Mouse (Mus musculus): ENCODE results near the gene Gm5737. TPM values are rescaled to one million over a fixed set of nuclear protein-coding genes. Genes with fewer than 3 reads are reported as not detected.

Gm5737 gene
- polyA plus RNA-seq, 1 experiment from 2014 or later, result not detected

DNA sequence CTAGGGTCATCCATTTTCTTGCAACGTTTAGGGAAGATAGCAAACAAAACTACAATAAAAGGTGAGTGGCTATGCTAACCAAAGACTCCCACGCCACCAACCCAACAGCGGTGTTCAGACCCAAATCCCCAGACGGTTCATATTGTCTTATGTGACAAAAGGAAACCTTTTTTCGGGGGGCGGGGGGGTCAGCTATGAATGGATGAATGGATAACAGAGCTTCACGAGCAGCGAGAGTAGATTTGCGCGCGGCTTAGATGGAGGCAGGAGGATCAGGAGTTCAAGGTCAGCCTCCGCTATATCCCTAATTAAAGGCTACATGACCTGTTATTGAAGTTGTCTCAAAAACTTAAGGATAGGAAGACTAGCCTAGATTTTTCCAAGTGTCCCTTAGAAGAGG lies 24.2 kb downstream of the Gm5737 start:
- Histone ChIP-seq H3K4me2 (ENCODE audit: low read length) (peak overlapping the region; percentile 64), H3K9ac (ENCODE audit: low read length) (peak overlapping the region; percentile 48), H3K27me3 (replicated peaks; ENCODE audit: control insufficient read depth, insufficient read depth, low read length) (no peaks in the 10 kb centered on the region), H3K36me3 (ENCODE audit: control insufficient read depth, insufficient read depth, low read length) (no peaks in the 10 kb centered on the region), H3K4me3 (ENCODE audit: low read depth, low read length) (peak overlapping the region; percentile 54), H3K4me1 (replicated peaks; ENCODE audit: control insufficient read depth, insufficient read depth, low read length) (peaks cover under 1% of the 10 kb centered on the region), H3K9me3 (ENCODE audit: control insufficient read depth, low read length) (no peaks in the 10 kb centered on the region), H3K27ac (ENCODE audit: low read depth) (no peak overlapping the region)
- DNase-seq (ENCODE audit: low spot score) (peak; percentile 62), ATAC-seq (replicated peaks; ENCODE audit: low FRiP score, low TSS enrichment, low read depth) (no peak)
- 5% methylated on average over 12 of the region's 12 CpGs for WGBS

DNA sequence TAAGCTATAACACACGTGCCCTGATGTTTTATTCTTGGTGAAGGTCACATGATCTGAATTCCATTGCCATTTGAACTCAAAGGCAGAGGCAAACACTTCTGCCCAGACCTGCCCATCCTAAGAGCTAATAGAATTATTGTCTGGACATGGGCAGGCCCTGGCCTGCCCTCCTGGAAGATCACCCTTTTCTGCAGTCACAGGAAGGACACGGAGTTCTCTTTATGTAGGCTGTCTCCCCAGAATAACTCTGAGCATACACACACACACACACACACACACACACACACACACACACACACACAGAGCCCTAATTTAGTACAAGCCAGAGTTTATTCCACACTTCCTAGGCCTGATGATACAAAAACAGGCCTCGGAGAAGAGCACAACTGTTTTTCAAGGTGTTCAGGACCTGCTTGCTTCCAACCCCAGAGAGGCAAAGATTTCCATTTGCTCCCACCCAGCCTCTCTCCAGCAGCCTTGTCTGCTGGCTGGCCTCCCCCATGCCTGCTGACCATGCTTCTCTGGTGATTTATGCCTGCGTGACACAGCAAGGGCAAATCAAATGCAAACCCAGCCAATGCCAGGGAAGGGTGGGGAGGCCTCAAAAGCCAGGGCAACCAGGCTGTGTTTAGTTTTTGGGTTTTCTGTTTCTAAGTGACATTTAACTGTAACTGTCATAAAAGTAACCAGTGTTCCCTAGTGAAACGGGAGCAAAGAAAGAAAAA lies 26.4 kb downstream of the Gm5737 start:
- 63% methylated on average over 5 of the region's 5 CpGs for WGBS
- Histone ChIP-seq H3K9me3 (ENCODE audit: control insufficient read depth, low read length) (no peaks in the 10 kb centered on the region), H3K4me3 (ENCODE audit: low read depth, low read length) (no peak overlapping the region), H3K4me2 (ENCODE audit: low read length) (no peak overlapping the region), H3K27ac (ENCODE audit: low read depth) (no peak overlapping the region), H3K27me3 (replicated peaks; ENCODE audit: control insufficient read depth, insufficient read depth, low read length) (no peaks in the 10 kb centered on the region), H3K36me3 (ENCODE audit: control insufficient read depth, insufficient read depth, low read length) (no peaks in the 10 kb centered on the region), H3K9ac (ENCODE audit: low read length) (no peak overlapping the region), H3K4me1 (replicated peaks; ENCODE audit: control insufficient read depth, insufficient read depth, low read length) (no peaks in the 10 kb centered on the region; the same call in 1 of the 2 replicates)
- DNase-seq (ENCODE audit: low spot score) (no peak), ATAC-seq (replicated peaks; ENCODE audit: low FRiP score, low TSS enrichment, low read depth) (no peak)

DNA sequence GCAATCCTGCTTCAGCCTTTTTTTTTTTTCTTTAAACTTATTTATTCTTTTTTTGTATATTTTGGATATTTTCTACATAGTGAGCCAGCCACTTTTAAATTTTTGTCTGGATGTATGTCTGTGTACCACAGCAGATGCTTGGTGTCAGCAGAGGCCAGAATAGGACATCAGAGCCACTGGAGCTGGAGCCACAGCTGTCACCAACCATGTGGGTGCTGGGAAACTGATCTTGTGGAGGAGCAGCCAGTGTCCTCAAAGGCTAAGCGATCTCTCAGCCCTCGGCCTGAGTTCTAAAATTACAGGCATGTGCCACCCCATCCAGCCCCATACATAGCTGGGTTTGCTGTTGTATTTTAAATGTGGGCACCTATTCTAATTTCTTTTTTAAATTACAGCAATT lies 27.6 kb downstream of the Gm5737 start:
- Histone ChIP-seq H3K4me1 (replicated peaks; ENCODE audit: control insufficient read depth, insufficient read depth, low read length) (peaks cover 8% of the 10 kb centered on the region; the same call in 1 of the 2 replicates), H3K36me3 (ENCODE audit: control insufficient read depth, insufficient read depth, low read length) (no peaks in the 10 kb centered on the region), H3K27ac (ENCODE audit: low read depth) (no peak overlapping the region), H3K4me2 (ENCODE audit: low read length) (no peak overlapping the region), H3K9me3 (ENCODE audit: control insufficient read depth, low read length) (no peaks in the 10 kb centered on the region), H3K4me3 (ENCODE audit: low read depth, low read length) (no peak overlapping the region), H3K9ac (ENCODE audit: low read length) (no peak overlapping the region), H3K27me3 (replicated peaks; ENCODE audit: control insufficient read depth, insufficient read depth, low read length) (no peaks in the 10 kb centered on the region)
- DNase-seq (ENCODE audit: low spot score), result no peak
- ATAC-seq (replicated peaks; ENCODE audit: low FRiP score, low TSS enrichment, low read depth), result no peak
- WGBS, result 88% methylated on average over 2 of the region's 2 CpGs

DNA sequence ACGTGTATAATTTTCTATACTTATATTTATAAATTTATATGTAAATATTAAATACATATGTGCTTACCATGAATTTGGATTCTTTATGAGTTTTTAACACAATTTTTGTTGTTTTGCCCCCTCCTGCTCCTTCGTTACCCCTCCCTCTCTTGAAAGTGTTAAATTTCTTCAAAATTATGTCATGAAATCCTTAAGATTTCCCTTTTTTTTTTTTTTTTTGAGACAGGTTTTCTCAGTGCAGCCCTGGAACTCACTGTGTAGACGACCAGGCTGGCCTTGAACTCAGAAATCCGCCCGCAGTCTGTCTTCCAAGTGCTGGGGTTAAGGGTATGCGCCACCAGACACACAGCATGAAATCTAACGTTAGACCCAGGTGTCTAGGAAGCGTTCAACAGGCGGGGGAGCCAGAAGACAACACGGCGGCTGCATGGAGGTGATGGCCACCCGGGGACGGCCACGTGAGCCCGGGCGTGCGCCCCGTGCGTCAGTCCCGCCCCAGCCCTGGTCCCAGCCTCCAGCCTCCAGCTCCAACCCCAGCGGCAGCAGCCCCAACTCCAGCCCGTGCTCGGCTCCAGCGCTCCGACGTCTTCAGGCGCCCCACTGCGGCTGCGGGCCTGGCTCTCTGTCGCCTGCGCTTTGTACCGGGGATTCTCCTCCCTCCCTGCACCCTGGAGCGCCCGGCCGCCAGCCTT lies 30.3 kb downstream of the Gm5737 start, which contains the start of gene Eef2k:
Gene Eef2k, plus strand, starts transcription at position 487 of the 692 bp plus-strand sequence.
- Histone ChIP-seq H3K27me3 (replicated peaks; ENCODE audit: control insufficient read depth, insufficient read depth, low read length) (no peaks in the 10 kb centered on the region), H3K27ac (ENCODE audit: low read depth) (peak within 1 kb of the TSS; percentile 94), H3K9ac (ENCODE audit: low read length) (peak within 1 kb of the TSS; percentile 83), H3K9me3 (ENCODE audit: control insufficient read depth, low read length) (no peaks in the 10 kb centered on the region), H3K36me3 (ENCODE audit: control insufficient read depth, insufficient read depth, low read length) (peaks cover 2% of the 10 kb centered on the region; the same call in 1 of the 2 replicates), H3K4me1 (replicated peaks; ENCODE audit: control insufficient read depth, insufficient read depth, low read length) (peaks cover 11% of the 10 kb centered on the region; the same call in 1 of the 2 replicates), H3K4me2 (ENCODE audit: low read length) (peak within 1 kb of the TSS; percentile 71), H3K4me3 (ENCODE audit: low read depth, low read length) (peak within 1 kb of the TSS; percentile 72)
- DNase-seq (ENCODE audit: low spot score) (peak; percentile 96), ATAC-seq (replicated peaks; ENCODE audit: low FRiP score, low TSS enrichment, low read depth) (peak; percentile 96)
- 3% methylated on average over 35 of the region's 35 CpGs for WGBS

DNA sequence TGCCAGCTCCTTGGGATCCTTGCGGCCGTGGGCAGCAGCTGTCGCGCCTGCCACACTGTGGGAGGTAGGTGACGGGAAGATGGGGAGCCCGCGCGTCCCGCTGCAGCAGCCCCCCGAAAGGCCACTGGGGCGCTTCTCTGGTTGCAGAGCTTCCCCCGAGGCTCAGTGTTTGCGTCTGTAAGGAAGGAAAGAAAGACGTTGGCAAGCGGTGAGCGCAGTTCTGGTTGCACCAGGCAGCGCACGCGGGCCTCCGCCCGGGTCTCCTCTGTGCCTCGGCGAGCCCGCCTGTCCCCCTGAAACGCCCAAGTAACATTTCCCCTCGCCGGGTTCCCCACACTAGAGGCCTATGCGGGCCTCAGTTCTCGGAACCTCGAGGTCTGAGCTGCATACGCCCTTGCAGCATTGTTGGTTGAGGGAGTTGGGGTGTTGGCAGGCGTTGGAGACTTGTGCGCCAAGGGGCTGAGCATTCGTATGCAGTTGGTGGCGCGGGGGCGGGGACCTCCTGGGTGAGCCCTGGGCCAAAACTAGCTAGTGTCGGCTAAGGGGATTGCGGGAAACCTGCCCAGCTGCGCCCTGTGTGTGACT lies 31.0 kb downstream of the Gm5737 start:
- peak overlapping the region; percentile 71 for H3K4me2 ChIP-seq (ENCODE audit: low read length)
- peak overlapping the region; percentile 72 for H3K4me3 ChIP-seq (ENCODE audit: low read depth, low read length)
- DNase-seq (ENCODE audit: low spot score) (peak; percentile 91), ATAC-seq (replicated peaks; ENCODE audit: low FRiP score, low TSS enrichment, low read depth) (peak; percentile 70)
- peak overlapping the region; percentile 94 for H3K27ac ChIP-seq (ENCODE audit: low read depth)
- peaks cover 11% of the 10 kb centered on the region; the same call in 1 of the 2 replicates for H3K4me1 ChIP-seq (replicated peaks; ENCODE audit: control insufficient read depth, insufficient read depth, low read length)
- peak overlapping the region; percentile 83 for H3K9ac ChIP-seq (ENCODE audit: low read length)
- H3K9me3 ChIP-seq (ENCODE audit: control insufficient read depth, low read length), result no peaks in the 10 kb centered on the region
- peaks cover 4% of the 10 kb centered on the region; the same call in 1 of the 2 replicates for H3K36me3 ChIP-seq (ENCODE audit: control insufficient read depth, insufficient read depth, low read length)
- 0% methylated on average over 37 of the region's 40 CpGs for WGBS
- H3K27me3 ChIP-seq (replicated peaks; ENCODE audit: control insufficient read depth, insufficient read depth, low read length), result no peaks in the 10 kb centered on the region

DNA sequence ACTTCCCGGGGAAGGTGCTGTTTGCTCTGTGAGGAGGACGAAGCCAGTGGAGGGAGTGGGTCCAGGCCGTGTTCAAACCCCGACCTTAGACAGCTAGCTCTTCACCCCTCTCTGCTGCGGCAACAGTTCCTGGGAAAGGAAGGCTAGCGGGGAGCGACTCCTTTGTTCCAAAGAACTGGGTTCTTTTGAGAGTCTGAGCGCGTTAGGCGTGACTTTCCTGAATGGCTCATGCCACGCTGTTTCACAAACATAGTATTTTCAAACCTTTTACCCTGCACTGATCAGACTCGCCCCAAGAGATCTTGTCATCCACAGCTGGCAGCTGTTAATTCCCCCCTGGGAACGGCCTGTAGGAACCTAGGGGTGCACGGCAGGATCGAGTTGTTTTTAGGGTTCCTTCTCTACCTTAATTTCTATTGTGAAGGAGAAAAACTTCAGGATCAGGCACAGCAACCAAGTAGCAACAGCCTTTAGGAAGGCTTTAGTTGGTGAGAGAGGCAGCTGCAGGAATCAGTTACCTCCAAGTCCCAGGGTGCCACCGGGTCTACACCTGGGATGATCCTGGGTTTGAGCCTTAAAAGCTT lies 31.8 kb downstream of the Gm5737 start:
- H3K27me3 ChIP-seq (replicated peaks; ENCODE audit: control insufficient read depth, insufficient read depth, low read length), result no peaks in the 10 kb centered on the region
- 6% methylated on average over 16 of the region's 16 CpGs for WGBS
- DNase-seq (ENCODE audit: low spot score), result no peak
- H3K4me1 ChIP-seq (replicated peaks; ENCODE audit: control insufficient read depth, insufficient read depth, low read length), result peaks cover 11% of the 10 kb centered on the region; the same call in 1 of the 2 replicates
- H3K4me2 ChIP-seq (ENCODE audit: low read length), result peak overlapping the region; percentile 71
- H3K27ac ChIP-seq (ENCODE audit: low read depth), result peak overlapping the region; percentile 94; the same call in 1 of the 2 replicates
- no peaks in the 10 kb centered on the region for H3K9me3 ChIP-seq (ENCODE audit: control insufficient read depth, low read length)
- H3K9ac ChIP-seq (ENCODE audit: low read length), result peak overlapping the region; percentile 83
- peak overlapping the region; percentile 72 for H3K4me3 ChIP-seq (ENCODE audit: low read depth, low read length)
- H3K36me3 ChIP-seq (ENCODE audit: control insufficient read depth, insufficient read depth, low read length), result peaks cover 4% of the 10 kb centered on the region; the same call in 1 of the 2 replicates
- no peak for ATAC-seq (replicated peaks; ENCODE audit: low FRiP score, low TSS enrichment, low read depth)

DNA sequence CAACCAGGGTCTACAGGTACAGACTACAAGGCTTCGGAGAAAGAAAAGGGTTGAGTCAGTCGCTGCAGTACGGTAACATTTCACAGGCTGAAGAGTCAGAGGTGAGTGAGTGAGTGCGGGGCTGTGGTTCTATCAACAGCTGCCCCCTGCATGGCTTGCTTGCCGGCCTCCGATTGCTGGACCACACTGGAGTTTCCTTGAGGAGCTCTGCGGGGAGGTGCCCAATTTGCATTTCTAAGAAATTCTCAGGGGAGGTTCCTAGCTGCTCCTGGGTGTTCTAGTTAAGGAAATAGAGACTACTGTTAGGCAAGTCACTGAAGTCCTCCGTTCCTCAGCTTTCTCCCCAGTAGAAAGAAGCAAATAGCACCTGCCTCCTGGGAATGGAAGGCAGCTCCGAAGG lies 32.5 kb downstream of the Gm5737 start:
- Histone ChIP-seq H3K4me1 (replicated peaks; ENCODE audit: control insufficient read depth, insufficient read depth, low read length) (peaks cover 11% of the 10 kb centered on the region; the same call in 1 of the 2 replicates), H3K9ac (ENCODE audit: low read length) (0 out of 2 replicates have a peak overlapping the region, but pooled peaks have one; percentile 83), H3K9me3 (ENCODE audit: control insufficient read depth, low read length) (no peaks in the 10 kb centered on the region), H3K36me3 (ENCODE audit: control insufficient read depth, insufficient read depth, low read length) (peaks cover 4% of the 10 kb centered on the region; the same call in 1 of the 2 replicates), H3K27ac (ENCODE audit: low read depth) (no peak overlapping the region), H3K27me3 (replicated peaks; ENCODE audit: control insufficient read depth, insufficient read depth, low read length) (no peaks in the 10 kb centered on the region), H3K4me3 (ENCODE audit: low read depth, low read length) (peak overlapping the region; percentile 72), H3K4me2 (ENCODE audit: low read length) (peak overlapping the region; percentile 71)
- no peak for DNase-seq (ENCODE audit: low spot score)
- ATAC-seq (replicated peaks; ENCODE audit: low FRiP score, low TSS enrichment, low read depth), result no peak
- 33% methylated on average over 9 of the region's 9 CpGs for WGBS

DNA sequence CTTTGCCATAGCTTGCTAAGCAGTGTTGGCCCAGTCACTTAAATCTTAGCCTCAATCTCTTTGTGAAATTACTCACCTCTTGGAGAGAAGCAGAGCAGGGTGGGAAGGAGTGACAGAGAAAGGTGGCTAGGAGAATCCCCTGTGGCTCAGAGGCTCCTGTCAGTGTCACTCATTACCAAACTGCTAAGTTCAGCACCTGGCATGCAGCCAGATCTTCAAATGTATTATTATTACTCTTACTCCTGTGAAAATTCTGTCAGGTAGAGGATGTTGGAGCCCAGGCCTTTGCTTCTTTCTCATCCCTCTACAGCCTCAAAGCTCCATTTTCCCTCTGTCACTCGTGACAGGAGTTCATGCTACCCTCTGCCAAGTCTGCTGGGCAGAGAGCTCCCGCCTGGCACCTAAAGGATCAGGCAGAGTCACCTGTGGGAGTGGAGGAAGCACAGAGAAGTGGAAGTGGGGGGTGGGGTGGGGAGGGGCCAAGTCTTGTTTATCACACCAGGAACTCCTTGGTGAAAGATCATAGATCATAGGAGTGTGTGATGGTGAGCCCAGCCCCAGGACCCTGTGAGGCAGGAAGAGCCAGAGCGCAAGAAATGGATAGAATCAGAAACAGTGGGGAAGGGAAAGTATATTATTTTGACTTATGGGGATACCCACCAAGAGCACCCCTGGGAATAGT lies 36.8 kb downstream of the Gm5737 start:
- H3K27ac ChIP-seq (ENCODE audit: low read depth), result no peak overlapping the region
- WGBS, result 69% methylated on average over 3 of the region's 3 CpGs

More for the DNA sequence above, 36.8 kb downstream of the Gm5737 start:
- ATAC-seq (replicated peaks; ENCODE audit: low FRiP score, low TSS enrichment, low read depth) (no peak), DNase-seq (ENCODE audit: low spot score) (no peak)
- H3K4me1 ChIP-seq (replicated peaks; ENCODE audit: control insufficient read depth, insufficient read depth, low read length), result peaks cover 11% of the 10 kb centered on the region; the same call in 1 of the 2 replicates
- H3K4me2 ChIP-seq (ENCODE audit: low read length), result no peak overlapping the region
- no peaks in the 10 kb centered on the region for H3K9me3 ChIP-seq (ENCODE audit: control insufficient read depth, low read length)
- H3K9ac ChIP-seq (ENCODE audit: low read length), result no peak overlapping the region
- H3K4me3 ChIP-seq (ENCODE audit: low read depth, low read length), result no peak overlapping the region
- H3K27me3 ChIP-seq (replicated peaks; ENCODE audit: control insufficient read depth, insufficient read depth, low read length), result no peaks in the 10 kb centered on the region
- H3K36me3 ChIP-seq (ENCODE audit: control insufficient read depth, insufficient read depth, low read length), result peaks cover 4% of the 10 kb centered on the region; the same call in 1 of the 2 replicates
